Mouse (Mus musculus) hindbrain, embryonic 11.5 days (tissue): ENCODE data around the gene Gm7697. TPM values are rescaled to one million over a fixed set of nuclear protein-coding genes. Genes with fewer than 3 reads are reported as not detected.
"Not testable (repeated sequence)": the region's sequence is repeated elsewhere in the genome, so short reads cannot be mapped to it uniquely, and the experiment has no call there.

Experiments
- ATAC-seq: fragments of 200-750 bp; cut with Nextera tagmentation; 2 replicates; pipeline ENCODE4 v1.8.0; 2017; ENCODE audit warnings: mild to moderate bottlenecking, moderate TSS enrichment, moderate library complexity; ENCODE audit not compliant: low FRiP score
- DNase-seq: peaks from one replicate; pipeline ENCODE4 v3.0.0-alpha.2; 2015; ENCODE audit warnings: low spot score
- H3K27ac ChIP-seq: fragments of 300-500 bp; sonication (generic); 2 replicates; pipeline ENCODE4 v1.5.1; 2014; ENCODE audit warnings: mild to moderate bottlenecking, low read depth, low read length
- H3K27me3 ChIP-seq: fragments of 300-500 bp; sonication (generic); 2 replicates; pipeline ENCODE4 v1.6.1; 2014; ENCODE audit warnings: mild to moderate bottlenecking, low read length, moderate library complexity, mixed read lengths; ENCODE audit not compliant: control insufficient read depth, insufficient read depth
- H3K36me3 ChIP-seq: fragments of 300-500 bp; sonication (generic); 2 replicates; pipeline ENCODE4 v1.6.1; 2014; ENCODE audit warnings: mild to moderate bottlenecking, low read length, moderate library complexity, mixed read lengths; ENCODE audit not compliant: control insufficient read depth, insufficient read depth
- H3K4me1 ChIP-seq: fragments of 300-500 bp; sonication (generic); replicated peaks from 2 replicates; pipeline ENCODE4 v1.6.1; 2014; ENCODE audit warnings: low read length, mixed read lengths; ENCODE audit not compliant: control insufficient read depth, insufficient read depth
- H3K4me2 ChIP-seq: fragments of 300-500 bp; sonication (generic); replicated peaks from 2 replicates; pipeline ENCODE4 v1.6.1; 2014; ENCODE audit warnings: mild to moderate bottlenecking, low read depth, low read length
- H3K4me3 ChIP-seq: fragments of 300-500 bp; sonication (generic); 2 replicates; pipeline ENCODE4 v1.5.1; 2014; ENCODE audit warnings: low read depth, low read length
- H3K9ac ChIP-seq: fragments of 300-500 bp; sonication (generic); 2 replicates; pipeline ENCODE4 v1.6.1; 2014; ENCODE audit warnings: low read depth, low read length
- H3K9me3 ChIP-seq: fragments of 300-500 bp; sonication (generic); 2 replicates; pipeline ENCODE4 v1.6.1; 2016; ENCODE audit warnings: low read length; ENCODE audit not compliant: control insufficient read depth
- WGBS: fragments of 180-500 bp; shearing (Covaris S2); extraction: QIAGEN DNeasy Blood & Tissue Kit; methylation state at CpG from one replicate; pipeline ENCODE4 v1.1.7; 2014; 5-methylcytosine and 5-hydroxymethylcytosine counted together
- polyA plus RNA-seq: library from polyadenylated mRNA; unstranded; fragments of >200 nt; fragmentation: Nextera tagmentation; extraction: Ambion mirVana; gene quantifications from 2 replicates; pipeline ENCODE4 v1.2.1, GENCODE M21; 2014

Gene Gm7697
- polyA plus RNA-seq, 1 experiment from 2014 or later = not detected

GRCm38 (mm10) chr8:69540331-69540730, 17.6 kb upstream of the Gm7697 start:
- not testable (repeated sequence) for H3K4me3 ChIP-seq, H3K27me3 ChIP-seq, H3K4me2 ChIP-seq, ATAC-seq, H3K9me3 ChIP-seq, H3K9ac ChIP-seq, H3K4me1 ChIP-seq, H3K27ac ChIP-seq, H3K36me3 ChIP-seq, DNase-seq
- WGBS = 89% methylated on average over 1 of the region's 1 CpGs

- not testable (repeated sequence) for H3K4me1 ChIP-seq, H3K4me2 ChIP-seq, ATAC-seq, H3K36me3 ChIP-seq, H3K9me3 ChIP-seq, H3K27me3 ChIP-seq, DNase-seq, H3K9ac ChIP-seq, H3K4me3 ChIP-seq, H3K27ac ChIP-seq
- 81% methylated on average over 3 of the region's 3 CpGs for WGBS
Measured at GRCm38 (mm10) chr8:69474946-69475345, 47.8 kb downstream of the Gm7697 start.

GRCm38 (mm10) chr8:69453465-69453864, 69.3 kb downstream of the Gm7697 start, which contains the start of gene Gm9495:
Gm9495 (minus strand) TSS chr8:69453565.
- H3K27me3 ChIP-seq, H3K36me3 ChIP-seq, ATAC-seq, H3K4me2 ChIP-seq, H3K27ac ChIP-seq, H3K4me1 ChIP-seq, H3K9ac ChIP-seq, H3K4me3 ChIP-seq, H3K9me3 ChIP-seq, DNase-seq: not testable (repeated sequence)
- WGBS = 80% methylated on average over 1 of the region's 3 CpGs

Other genes with a start within 250 kb of the Gm7697 start
- gene Gm9495, start 69.4 kb downstream of the Gm7697 start, polyA plus RNA-seq = not detected in 2 replicates
- 42.2 and 44.3 TPM in 2 replicates for gene Zfp868, start 102.6 kb upstream of the Gm7697 start, polyA plus RNA-seq
- gene Zfp964, start 131.5 kb upstream of the Gm7697 start, polyA plus RNA-seq = 2.3 and 3.1 TPM in 2 replicates
- gene Zfp869, start 187.7 kb upstream of the Gm7697 start, polyA plus RNA-seq = 32.1 and 38.8 TPM in 2 replicates
- 7.2 and 9.2 TPM in 2 replicates for gene Zfp963, start 227.0 kb upstream of the Gm7697 start, polyA plus RNA-seq